Mouse (Mus musculus) granulocyte monocyte progenitor cell, adult 5-6 weeks (primary cell): ENCODE results near the gene 1700042G07Rik. TPM values are rescaled to one million over a fixed set of nuclear protein-coding genes. Genes with fewer than 3 reads are reported as not detected.

Source experiments
- ATAC-seq: replicated peaks from 2 replicates; pipeline ENCODE4 v1.8.0; 2016; ENCODE audit warnings: mild to moderate bottlenecking, moderate TSS enrichment, inconsistent platforms; ENCODE audit not compliant: poor library complexity, severe bottlenecking
- total RNA-seq, 2 experiments: library from RNA; stranded (forward) in 1 of 2; stranded (reverse) in 1 of 2; fragments of 200-712, 200-1000 nt in 1 of 2; fragments of >200 nt in 1 of 2; fragmentation: Nextera tagmentation in 1 of 2; gene quantifications; 2 replicates each; pipeline ENCODE4 v1.2.3; 2014 to 2017

The 1700042G07Rik gene
- total RNA-seq (2014; fragmentation: Nextera tagmentation), result not detected in 2 replicates
- total RNA-seq (2017), result not detected in 2 replicates

DNA sequence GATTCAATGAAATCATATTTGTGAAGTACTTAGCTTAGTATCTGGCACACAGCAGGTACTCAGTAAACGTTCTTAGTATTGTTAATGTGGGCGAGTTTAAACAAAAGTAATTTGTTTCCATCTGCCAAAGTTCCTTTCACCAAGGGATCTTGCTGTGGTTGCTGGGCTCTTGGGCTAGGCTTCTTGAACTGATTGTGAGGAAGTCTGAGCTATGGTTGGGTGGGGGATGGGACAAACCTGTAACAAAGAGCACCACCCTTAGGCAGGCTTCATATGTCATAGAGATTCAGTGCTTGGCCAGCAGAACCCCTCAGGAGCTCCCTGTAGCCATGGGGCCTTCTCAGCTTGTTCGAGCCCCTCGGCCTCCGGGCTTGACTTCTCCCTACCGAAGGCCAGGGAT is at the start of gene 1700042G07Rik, which contains the start of gene Gm49337:
1700042G07Rik (plus strand) TSS at position 301 of the 400 bp plus-strand sequence.
Gm49337 (plus strand) TSS at position 313 of the 400 bp plus-strand sequence.
- no peak for ATAC-seq

DNA sequence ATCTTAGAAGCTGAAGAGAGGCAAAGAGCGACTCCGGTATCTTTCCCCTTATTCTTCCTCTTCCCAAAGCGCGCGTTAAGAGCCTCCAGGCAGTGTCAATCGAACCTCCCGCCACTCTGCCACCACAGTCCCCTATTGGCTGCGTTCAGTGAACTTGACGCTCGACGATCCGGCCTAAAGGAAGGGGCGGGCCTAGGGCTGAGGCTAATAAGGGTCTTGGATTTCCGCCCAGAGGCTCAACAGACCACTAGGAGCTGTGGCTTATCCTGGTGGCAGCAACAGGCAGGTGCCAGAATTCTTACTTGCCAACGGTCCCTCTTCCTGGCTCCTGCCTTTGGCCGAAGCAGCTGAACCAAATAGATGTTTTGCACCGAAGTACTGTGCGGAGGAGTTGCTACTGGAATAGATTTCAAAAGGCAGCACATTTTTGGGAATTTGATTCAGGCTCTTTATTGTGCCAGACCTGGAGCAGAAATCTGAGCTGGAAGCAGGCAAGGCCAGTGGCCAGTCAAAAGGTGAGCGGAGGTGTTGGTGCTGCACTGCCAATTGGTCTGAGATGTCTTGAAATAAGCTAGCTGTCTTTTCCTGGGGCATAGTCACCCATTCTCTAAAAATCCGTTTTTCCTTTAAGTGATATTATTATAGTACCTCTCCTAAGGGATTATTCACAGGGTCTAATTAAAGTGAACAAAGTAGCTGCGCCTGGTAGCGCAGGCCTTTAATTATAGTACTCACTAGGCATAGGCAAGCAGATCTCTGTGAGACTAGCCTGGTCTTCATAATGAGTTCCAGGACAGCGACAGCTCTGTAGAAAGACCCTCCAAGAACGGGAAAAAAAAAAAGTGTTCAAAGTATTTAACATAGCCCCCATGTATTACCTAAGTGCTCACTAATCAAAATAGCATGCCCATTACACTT is 49.3 kb upstream of the 1700042G07Rik start, which contains the start of the genes Rad54l and Pomgnt1:
Rad54l (minus strand) TSS at position 89 of the 918 bp plus-strand sequence.
Pomgnt1 (plus strand) TSS at position 239 of the 918 bp plus-strand sequence.
- peak; percentile 98 for ATAC-seq

DNA sequence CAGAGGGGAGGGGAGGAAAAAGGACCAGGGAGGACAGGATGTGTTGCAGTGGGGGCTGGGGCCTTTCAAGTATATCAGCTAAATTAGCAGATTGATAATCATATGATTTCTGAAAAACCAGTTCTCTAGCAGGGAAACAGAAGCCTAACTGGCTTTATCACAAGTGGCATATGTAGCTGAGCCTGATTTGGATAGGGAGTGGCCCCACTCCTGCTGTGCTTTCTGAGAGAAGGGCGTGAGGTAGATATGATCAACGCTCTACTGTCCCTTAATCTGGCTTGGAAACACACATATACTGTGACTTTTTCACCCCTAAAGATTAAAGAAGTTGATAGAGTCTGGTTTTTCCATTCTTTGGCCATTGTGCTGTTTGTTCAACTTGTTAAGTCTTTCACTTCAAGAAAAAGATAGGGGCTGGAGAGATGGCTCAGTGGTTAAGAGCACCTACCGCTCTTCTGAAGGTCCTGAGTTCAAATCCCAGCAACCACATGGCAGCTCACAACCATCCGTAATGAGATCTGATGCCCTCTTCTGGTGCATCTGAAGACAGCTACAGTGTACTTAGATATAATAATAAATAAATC is 47.3 kb upstream of the 1700042G07Rik start:
- ATAC-seq, result no peak

DNA sequence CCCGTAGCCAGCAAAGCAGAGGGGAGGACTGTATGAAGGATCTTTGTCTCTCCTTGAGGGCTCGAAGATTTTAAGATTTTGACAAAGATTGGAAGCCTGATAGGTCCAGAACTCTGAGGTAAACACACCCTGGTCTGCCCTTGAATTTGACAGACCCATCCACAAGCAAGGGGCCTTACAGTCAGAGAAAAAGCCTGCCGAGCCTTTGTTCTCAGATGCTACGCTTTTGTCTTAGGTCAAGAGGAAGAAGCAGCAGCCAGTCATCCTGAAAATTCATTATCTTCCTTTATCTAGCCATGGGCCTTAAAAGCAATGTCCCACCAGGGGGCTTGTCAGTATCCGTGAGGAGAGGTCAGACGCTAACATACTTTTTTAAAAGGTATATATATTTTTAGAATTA is 45.2 kb upstream of the 1700042G07Rik start:
- ATAC-seq, result no peak

DNA sequence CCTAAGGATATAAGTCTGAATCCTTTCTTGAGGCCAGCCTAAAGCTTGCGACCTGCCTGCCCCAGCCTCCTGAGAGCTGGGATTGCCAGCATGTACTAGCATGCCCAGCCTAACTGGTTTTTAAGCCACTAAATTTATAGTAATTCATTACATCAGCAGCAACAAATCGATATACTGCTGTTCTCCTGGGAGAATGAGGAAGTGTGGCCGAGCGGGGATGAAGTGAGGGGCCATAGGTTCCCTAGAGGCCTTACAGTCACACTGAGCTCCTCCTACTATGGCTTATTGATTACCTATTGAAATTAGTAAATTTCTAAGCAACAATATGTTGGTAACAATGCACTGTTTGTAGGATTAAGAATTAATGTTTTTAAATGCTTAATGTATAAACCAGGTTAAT is 40.0 kb upstream of the 1700042G07Rik start:
- ATAC-seq, result no peak; the same call in 1 of the 2 replicates

DNA sequence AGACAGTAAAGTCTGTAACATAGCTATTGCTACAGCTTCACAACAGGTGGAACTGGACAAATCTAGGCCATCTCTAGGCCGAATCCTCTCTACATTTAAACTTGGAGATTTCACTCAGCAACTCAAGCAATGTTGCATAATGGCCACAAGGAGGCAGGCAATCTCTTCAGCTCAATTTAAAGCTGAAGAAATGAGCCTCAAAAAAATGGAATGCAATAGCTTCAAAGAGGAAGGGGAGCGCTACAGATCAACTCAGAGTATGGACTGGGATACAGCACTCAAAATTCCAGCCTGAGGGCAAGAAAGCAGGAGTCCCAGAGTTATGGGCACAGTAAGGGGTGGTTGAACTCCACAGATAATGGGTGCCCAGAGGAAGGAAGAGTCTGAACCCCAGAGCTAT is 38.2 kb upstream of the 1700042G07Rik start:
- peak; percentile 77 for ATAC-seq

DNA sequence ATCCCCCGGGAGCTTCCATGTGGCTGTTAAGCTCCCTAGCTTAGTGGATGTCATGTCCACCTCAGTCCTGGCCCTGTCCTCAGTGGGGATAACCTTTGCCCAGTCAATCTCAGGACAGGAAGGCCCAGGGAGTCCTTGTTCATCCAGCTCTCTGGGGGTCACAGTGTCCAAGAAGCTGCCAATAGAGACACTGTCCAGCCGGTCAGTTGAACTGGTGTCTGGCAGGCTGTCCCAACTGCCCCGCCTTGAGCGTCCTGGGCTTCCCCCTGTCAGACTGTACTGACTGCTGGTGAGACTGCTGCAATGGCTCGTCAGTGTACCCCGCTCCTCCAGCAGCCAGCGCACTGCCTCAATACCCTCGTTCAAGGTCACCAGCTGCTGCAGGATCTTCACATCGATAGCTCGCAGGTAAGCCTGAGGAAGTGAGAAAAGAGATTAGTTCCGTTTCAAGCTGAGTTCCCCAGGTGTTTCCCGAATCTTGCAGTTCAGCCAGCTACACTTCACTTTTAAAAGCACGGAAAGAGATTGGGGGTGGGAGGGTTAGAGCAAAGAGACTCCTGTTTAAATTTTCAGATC is 35.7 kb upstream of the 1700042G07Rik start:
- 0 out of 2 replicates have a peak, but pooled peaks have one; percentile 14 for ATAC-seq

DNA sequence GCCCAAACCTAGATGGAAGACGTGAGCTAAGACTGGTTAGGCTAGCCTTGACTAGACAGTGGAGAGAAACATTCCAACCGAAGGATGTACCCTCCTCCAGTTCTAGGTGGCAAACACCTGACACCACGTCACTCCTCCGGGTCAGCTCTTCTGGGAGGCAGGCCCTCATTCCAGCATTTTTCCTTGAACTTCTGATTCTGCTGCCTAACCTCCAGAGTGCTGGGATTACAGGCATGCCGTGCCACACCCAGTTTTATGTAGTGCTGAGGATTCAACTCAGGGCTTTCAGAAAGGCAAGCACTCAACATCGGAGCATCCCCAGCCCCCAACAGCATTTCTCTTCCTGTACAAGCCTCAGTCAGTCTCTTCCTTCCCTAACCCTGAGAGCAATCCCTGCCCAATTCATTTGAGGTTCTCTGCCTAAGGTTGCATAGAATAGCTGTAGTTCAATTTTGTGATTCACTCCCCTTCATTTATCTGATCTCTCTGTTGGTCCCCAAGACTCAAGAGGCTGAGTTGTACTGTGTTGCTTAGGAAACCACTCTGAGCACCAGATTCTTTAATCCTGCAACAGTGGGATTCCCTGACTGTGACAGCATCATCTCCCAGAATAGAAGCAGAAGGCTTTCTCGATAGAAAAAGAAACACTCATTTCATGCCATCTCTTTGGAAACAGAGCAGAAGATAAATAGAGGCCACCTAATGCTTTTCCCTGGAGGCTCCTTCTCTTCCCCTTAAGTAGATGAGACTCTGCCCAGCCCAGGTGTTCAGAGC is 32.2 kb upstream of the 1700042G07Rik start:
- no peak for ATAC-seq

DNA sequence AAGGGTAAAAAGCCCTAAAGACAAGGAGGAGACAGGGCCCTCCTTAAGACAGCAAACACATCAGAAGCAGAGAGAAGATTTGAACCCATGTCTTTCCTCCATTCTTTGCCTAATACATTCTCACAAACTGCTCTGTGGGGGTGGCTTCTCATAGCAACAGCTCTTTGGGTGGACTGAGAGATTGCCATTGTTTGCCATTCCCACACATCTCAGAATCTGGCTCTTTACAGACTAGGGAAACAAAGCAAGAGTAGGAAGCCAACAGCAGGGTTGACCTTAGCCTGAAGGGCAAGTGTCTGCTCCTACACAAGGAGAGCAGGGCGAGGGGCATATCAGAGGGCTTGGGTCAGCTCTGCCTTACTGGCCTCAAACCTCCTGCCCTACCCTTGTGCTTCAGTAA is 31.4 kb upstream of the 1700042G07Rik start:
- ATAC-seq, result no peak

DNA sequence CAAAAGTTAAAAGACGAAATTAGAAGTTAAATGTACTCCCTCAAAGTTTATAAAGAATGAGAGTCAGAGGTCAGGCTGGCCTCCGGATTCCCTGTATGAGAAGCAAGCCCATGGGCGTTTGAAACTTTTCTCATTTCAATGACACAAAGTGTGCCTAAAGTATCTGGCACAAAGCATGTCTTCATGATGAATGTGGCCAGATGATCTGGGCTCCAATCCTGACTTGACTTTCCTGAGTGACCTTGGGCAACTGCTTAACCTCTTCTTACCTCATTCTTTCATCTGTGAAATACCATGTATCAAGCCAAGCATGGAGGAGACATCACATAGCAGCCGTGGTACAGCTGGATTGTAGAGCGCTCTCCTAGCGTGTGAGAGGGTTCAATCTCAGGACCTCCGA is 30.9 kb upstream of the 1700042G07Rik start:
- no peak for ATAC-seq

DNA sequence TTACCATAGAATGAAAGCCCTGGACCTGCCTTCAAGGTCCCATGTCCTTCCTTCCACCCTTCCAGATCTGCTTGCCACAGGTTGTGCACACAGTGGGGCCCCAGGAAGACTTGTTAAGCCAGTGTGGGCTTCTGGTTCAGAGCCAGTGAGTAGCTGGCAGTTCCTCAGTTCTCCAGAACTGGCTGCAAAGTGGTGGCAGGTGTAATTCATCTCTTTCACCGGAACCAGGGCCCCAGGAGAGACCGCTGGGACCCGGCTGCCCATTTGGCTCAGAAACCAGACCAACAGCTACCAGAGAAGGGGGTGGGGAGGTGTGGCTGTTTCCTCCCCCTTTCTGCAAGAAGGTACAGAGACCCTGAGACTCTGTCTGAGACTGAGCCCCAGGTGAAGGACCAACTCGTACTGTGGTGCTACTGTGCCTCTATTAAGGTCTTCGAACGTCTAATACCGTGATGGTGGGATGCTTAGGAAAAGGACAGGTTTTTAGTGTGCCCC is 29.8 kb upstream of the 1700042G07Rik start:
- peak; percentile 44 for ATAC-seq

DNA sequence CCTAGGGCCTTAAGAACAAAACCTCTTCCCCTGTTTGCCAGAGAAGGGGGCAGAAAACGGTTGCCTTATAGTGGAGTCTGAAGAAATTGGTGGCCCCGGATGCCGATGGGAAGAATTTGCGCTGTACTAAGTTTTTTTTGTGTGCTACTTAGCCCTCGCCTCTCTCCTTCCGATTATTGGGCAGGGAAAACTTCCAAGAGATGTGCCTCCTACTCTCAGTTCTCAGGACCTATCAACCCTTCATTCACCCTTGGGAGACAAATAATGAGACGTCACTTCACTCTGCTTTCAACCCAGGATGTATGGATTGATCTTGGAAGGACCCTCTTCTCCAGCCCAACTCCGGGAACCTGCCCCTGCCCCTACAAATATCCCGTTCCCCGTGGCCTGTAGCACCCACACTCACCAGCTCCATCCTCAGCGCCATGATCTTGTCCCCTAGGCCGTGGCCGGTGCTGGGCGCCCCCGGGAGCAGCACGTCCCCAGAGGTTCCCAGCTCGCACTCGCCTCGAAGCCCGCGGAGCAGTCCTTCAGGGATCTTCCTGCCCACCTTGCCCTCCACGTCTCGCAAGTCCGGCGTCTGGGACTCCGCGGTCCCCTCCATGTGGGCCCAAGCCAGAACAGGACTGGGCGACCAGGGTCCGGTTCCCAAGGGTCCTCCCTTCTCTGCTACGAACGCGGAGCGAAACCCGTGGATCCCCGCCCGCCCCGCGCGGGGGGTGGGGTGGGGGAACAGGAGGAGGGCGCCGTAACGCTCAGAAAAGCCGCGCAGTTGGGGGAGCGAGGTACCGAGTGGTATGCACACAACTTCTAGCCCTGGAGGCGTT is 29.1 kb upstream of the 1700042G07Rik start:
- peak; percentile 65 for ATAC-seq

DNA sequence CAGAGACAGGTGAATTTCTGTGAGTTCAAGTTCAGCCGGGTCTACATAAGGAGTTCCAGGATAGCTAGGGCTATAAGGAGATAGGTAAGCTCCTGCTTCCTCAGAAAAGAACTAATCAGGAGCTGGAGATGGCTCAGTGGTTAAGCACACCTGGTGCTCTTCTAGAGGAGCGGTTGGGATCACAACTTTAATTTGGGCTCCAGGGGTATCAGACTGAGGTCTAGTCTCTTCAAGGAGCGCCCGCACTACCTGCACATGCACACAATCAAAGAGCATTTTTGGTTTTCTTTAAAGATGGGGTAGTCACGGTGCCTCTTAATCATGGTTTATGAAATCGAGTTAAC is 23.4 kb upstream of the 1700042G07Rik start:
- ATAC-seq, result no peak

DNA sequence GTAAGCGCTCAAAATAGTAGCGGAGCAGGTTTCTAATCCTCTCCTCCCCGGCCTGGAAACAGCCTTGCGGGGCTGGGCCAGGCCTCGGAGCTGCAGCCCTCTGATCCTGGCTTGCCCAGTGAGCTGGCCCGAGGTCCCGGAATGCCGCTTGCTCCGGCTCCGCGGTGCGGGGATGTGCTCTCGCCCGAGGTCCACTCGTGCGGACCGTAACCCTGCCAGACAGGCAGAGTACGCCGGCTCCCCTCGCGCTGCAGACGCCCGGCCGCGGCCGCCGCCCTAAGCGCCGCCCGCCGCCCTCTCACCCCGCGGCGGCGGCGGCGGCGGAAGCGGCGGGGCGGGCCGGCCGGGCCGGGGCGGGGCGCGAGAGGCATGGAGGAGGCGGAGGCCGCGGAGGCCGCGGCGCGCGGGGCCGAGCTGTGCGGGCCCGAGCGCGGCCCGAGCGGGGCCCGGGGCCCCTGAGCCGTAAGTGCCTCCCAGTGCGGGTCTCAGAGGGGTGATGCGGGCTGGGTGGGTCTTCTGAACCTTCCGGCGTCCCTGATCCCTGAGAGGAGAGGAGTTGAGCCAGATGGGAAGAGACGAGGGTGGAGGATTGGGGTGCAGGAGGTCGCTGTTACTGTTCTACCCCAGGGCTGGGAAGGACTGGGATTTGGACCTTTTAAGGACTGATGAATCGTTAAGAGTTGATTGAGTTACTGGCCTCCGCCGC is 22.9 kb upstream of the 1700042G07Rik start:
- ATAC-seq, result peak; percentile 73

DNA sequence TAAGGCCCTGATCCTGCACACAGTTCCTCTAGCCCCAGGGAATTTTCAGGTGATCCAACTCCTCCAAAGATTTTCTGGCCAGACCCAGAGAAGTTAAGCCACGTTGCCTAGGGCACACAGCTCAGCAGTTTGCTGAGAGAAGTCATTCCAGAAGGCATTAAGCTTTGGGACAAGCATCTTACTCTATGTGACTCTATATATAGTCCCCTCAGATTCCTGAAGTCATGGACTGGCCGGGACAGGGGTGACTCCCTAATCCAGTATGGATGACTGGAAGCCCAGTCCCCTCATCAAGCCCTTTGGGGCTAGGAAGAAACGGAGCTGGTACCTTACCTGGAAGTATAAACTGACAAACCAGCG is 22.3 kb upstream of the 1700042G07Rik start:
- peak; percentile 2; the same call in 1 of the 2 replicates for ATAC-seq

DNA sequence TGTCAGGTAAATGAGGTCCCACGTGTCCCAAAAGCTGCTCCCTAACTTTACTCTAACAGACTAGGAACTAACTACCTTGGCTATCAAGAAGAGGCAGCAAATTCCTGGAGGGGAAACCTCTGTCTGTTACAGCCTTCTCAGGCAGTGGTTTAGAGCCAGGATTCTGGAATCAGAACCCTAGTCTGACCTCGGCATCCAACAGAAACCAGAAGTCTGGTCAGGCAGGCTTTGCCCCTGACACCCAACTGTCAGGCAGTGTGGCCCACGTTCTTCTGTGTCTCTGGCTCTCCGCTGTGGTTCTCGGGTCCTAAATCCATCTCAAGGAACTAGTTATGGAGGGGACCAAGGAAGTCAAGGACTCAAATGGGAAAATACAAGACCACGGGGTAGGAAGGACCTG is 21.9 kb upstream of the 1700042G07Rik start, which contains the start of gene Lurap1:
Lurap1 (minus strand) TSS at position 101 of the 400 bp plus-strand sequence.
- ATAC-seq, result no peak

DNA sequence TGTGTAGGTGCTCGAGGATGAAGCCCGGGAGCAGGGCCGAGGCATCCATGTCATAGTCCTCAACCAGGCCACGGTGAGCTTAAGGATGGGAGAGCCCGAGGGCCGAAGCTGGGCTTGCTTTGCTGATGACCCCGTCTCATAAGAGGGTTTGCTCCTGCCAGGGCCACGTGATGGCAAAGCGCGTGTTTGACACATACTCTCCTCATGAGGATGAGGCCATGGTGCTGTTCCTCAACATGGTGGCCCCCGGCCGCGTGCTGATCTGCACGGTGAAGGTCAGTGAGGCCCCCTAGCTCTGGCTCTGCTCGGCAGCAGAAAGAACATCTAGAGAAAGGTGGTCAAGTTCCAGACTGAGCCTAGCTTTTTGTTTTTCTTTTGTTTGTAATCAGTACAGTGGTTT is 20.5 kb upstream of the 1700042G07Rik start:
- no peak for ATAC-seq

DNA sequence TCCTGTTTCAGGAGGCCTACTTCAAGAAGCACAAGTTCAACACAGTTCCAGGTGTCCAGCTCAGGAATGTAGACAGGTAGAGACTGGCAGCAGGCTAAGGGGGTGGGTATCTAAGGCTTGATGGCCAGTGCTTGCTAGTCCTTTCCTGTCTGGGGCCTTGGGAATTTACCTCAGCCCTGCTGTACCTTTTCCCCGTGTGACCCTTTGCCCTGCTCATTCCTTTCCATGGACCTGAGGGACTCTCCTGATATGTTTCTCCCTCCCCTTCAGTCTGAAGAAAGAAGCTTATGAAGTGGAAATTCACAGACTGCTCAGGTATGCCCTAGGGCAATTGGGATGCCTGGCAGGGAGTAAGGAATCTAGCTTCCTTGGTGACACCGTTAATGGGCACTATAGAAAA is 15.3 kb upstream of the 1700042G07Rik start:
- ATAC-seq, result no peak
